11 mouse cellular contexts compared by ENCODE assay signal in genomic region chr19:46525691-46526631, GRCm38 (mm10). TPM values are rescaled to one million over a fixed set of nuclear protein-coding genes. Genes with fewer than 3 reads are reported as not detected.
DNase-seq lines count a peak whose midpoint lies in the region; ATAC-seq lines count a peak whose summit lies in the region.
"Had no signal": no experiment of that assay in that cellular context is flagged by ENCODE, and none has a peak within 500 bp of the region (broad histone marks: within the 10 kb centered on the region; RNA-seq: fewer than 3 reads in every experiment).

No protein-coding gene starts in this region.

- no peaks in the 10 kb centered on the region for H3K9me3 ChIP-seq in midbrain, embryonic 11.5 days (ENCODE audit: control insufficient read depth, low read length)
- H3K9me3 ChIP-seq in midbrain, embryonic 16.5 days (replicated peaks; ENCODE audit: control insufficient read depth, low read length, poor library complexity, severe bottlenecking): no peaks in the 10 kb centered on the region
- no peaks in the 10 kb centered on the region for H3K9me3 ChIP-seq in hindbrain, embryonic 13.5 days
- H3K9me3 ChIP-seq in midbrain, embryonic 13.5 days: no peaks in the 10 kb centered on the region
- H3K9me3 ChIP-seq: limb, embryonic 15.5 days; neural tube, embryonic 12.5 days had no signal

- WGBS in midbrain, embryonic 11.5 days: 48% methylated on average over 10 of the region's 10 CpGs
- 27% methylated on average over 10 of the region's 10 CpGs for WGBS in midbrain, embryonic 16.5 days
- WGBS in hindbrain, embryonic 13.5 days: 33% methylated on average over 10 of the region's 10 CpGs
- 36% methylated on average over 10 of the region's 10 CpGs for WGBS in midbrain, embryonic 13.5 days

- no peak overlapping the region for H3K4me2 ChIP-seq in midbrain, embryonic 11.5 days
- H3K4me2 ChIP-seq in midbrain, embryonic 16.5 days (ENCODE audit: low read length): no peak overlapping the region
- no peak overlapping the region for H3K4me2 ChIP-seq in hindbrain, embryonic 13.5 days
- H3K4me2 ChIP-seq in midbrain, embryonic 13.5 days (replicated peaks): no peak overlapping the region
- H3K4me2 ChIP-seq: limb, embryonic 15.5 days; neural tube, embryonic 12.5 days had no signal

- peaks cover 76% of the 10 kb centered on the region for H3K4me1 ChIP-seq in midbrain, embryonic 11.5 days (ENCODE audit: control insufficient read depth, insufficient read depth, low read length)
- peaks cover 71% of the 10 kb centered on the region for H3K4me1 ChIP-seq in midbrain, embryonic 16.5 days (ENCODE audit: control insufficient read depth, insufficient read depth, low read length)
- H3K4me1 ChIP-seq in hindbrain, embryonic 13.5 days (replicated peaks): peaks cover 86% of the 10 kb centered on the region
- peaks cover 87% of the 10 kb centered on the region for H3K4me1 ChIP-seq in midbrain, embryonic 13.5 days (replicated peaks)

- no peak overlapping the region for H3K4me3 ChIP-seq in midbrain, embryonic 11.5 days (ENCODE audit: low read depth, low read length)
- no peak overlapping the region for H3K4me3 ChIP-seq in midbrain, embryonic 16.5 days (ENCODE audit: low read depth, low read length)
- H3K4me3 ChIP-seq in hindbrain, embryonic 13.5 days: no peak overlapping the region
- no peak overlapping the region for H3K4me3 ChIP-seq in midbrain, embryonic 13.5 days (replicated peaks)
- H3K4me3 ChIP-seq: limb, embryonic 15.5 days; neural tube, embryonic 12.5 days had no signal

- H3K27ac ChIP-seq in midbrain, embryonic 11.5 days (ENCODE audit: low read depth, low read length): peak overlapping the region; percentile 26
- no peak overlapping the region for H3K27ac ChIP-seq in midbrain, embryonic 16.5 days (ENCODE audit: low read length)
- H3K27ac ChIP-seq in hindbrain, embryonic 13.5 days: peak overlapping the region; percentile 36
- peak overlapping the region; percentile 58 for H3K27ac ChIP-seq in midbrain, embryonic 13.5 days
- H3K27ac ChIP-seq: neural tube, embryonic 12.5 days had no signal

- peak overlapping the region; percentile 25; the same call in 1 of the 2 replicates for H3K9ac ChIP-seq in midbrain, embryonic 11.5 days (ENCODE audit: low read length)
- H3K9ac ChIP-seq in midbrain, embryonic 16.5 days (ENCODE audit: low read depth, low read length): no peak overlapping the region
- H3K9ac ChIP-seq in hindbrain, embryonic 13.5 days: peak overlapping the region; percentile 61
- no peak overlapping the region; the same call in 1 of the 2 replicates for H3K9ac ChIP-seq in midbrain, embryonic 13.5 days (replicated peaks)
- H3K9ac ChIP-seq: limb, embryonic 15.5 days had no signal

- no peaks in the 10 kb centered on the region for H3K27me3 ChIP-seq in midbrain, embryonic 11.5 days (ENCODE audit: control insufficient read depth, insufficient read depth, low read length)
- H3K27me3 ChIP-seq in midbrain, embryonic 16.5 days (ENCODE audit: control insufficient read depth, insufficient read depth, low read depth, low read length): no peaks in the 10 kb centered on the region
- no peaks in the 10 kb centered on the region for H3K27me3 ChIP-seq in hindbrain, embryonic 13.5 days
- no peaks in the 10 kb centered on the region for H3K27me3 ChIP-seq in midbrain, embryonic 13.5 days
- H3K27me3 ChIP-seq: limb, embryonic 15.5 days; neural tube, embryonic 12.5 days had no signal

- DNase-seq in cerebellum, postnatal 10 days: peak; percentile 67 to 78
- DNase-seq in cerebellum, postnatal 4 days (ENCODE audit: low spot score in 2 of 2): no peak
- DNase-seq in midbrain, embryonic 11.5 days (ENCODE audit: low spot score, missing footprints): no peak
- DNase-seq in gastrocnemius, postnatal 25 days: no peak
- no peak for DNase-seq in right cerebral cortex, postnatal 14 days

- no peaks in the 10 kb centered on the region for H3K36me3 ChIP-seq in midbrain, embryonic 11.5 days (ENCODE audit: control insufficient read depth, insufficient read depth, low read length)
- no peaks in the 10 kb centered on the region for H3K36me3 ChIP-seq in midbrain, embryonic 16.5 days (ENCODE audit: control insufficient read depth, insufficient read depth, low read length)
- no peaks in the 10 kb centered on the region for H3K36me3 ChIP-seq in hindbrain, embryonic 13.5 days
- no peaks in the 10 kb centered on the region for H3K36me3 ChIP-seq in midbrain, embryonic 13.5 days
- H3K36me3 ChIP-seq: limb, embryonic 15.5 days; neural tube, embryonic 12.5 days had no signal

- ATAC-seq in midbrain, embryonic 11.5 days (ENCODE audit: low FRiP score): no peak
- no peak for ATAC-seq in midbrain, embryonic 16.5 days
- ATAC-seq in hindbrain, embryonic 13.5 days (ENCODE audit: low FRiP score): no peak
- ATAC-seq in midbrain, embryonic 13.5 days: no peak
- ATAC-seq: activated CD4-positive, CD25-positive, alpha-beta regulatory T cell, adult 4 months had no signal

RNA-seq across cellular contexts. Expression of gene Trim8, which starts 24.5 kb away (rescaled TPM):
- 28.6 and 31.7 TPM in 2 replicates for polyA plus RNA-seq in midbrain, embryonic 11.5 days (2014; fragmentation: Nextera tagmentation; extraction: Ambion mirVana)
- 25.9 and 26.8 TPM in 2 replicates for polyA plus RNA-seq in midbrain, embryonic 16.5 days (2015; fragmentation: Nextera tagmentation; extraction: Ambion mirVana)
- polyA plus RNA-seq in hindbrain, embryonic 13.5 days (2015; fragmentation: Nextera tagmentation; extraction: Ambion mirVana): 29.7 and 31.6 TPM in 2 replicates
- 27.7 and 33.0 TPM in 2 replicates for polyA plus RNA-seq in midbrain, embryonic 13.5 days (2015; fragmentation: Nextera tagmentation; extraction: Ambion mirVana)
- total RNA-seq in gastrocnemius, postnatal 25 days (2021): 10 to 100 TPM; 19.1 to 20.6 TPM

RNA-seq across cellular contexts. Expression of gene Arl3, which starts 47.0 kb away (rescaled TPM):
- 155 and 160 TPM in 2 replicates for polyA plus RNA-seq in midbrain, embryonic 11.5 days (2014; fragmentation: Nextera tagmentation; extraction: Ambion mirVana)
- polyA plus RNA-seq in midbrain, embryonic 16.5 days (2015; fragmentation: Nextera tagmentation; extraction: Ambion mirVana): 213 and 226 TPM in 2 replicates
- 212 and 220 TPM in 2 replicates for polyA plus RNA-seq in hindbrain, embryonic 13.5 days (2015; fragmentation: Nextera tagmentation; extraction: Ambion mirVana)
- 226 and 238 TPM in 2 replicates for polyA plus RNA-seq in midbrain, embryonic 13.5 days (2015; fragmentation: Nextera tagmentation; extraction: Ambion mirVana)
- total RNA-seq in gastrocnemius, postnatal 25 days (2021): 10 to 100 TPM; 49.6 to 55.8 TPM

RNA-seq across cellular contexts. Expression of gene Sfxn2, which starts 47.2 kb away (rescaled TPM):
- 12.1 and 12.7 TPM in 2 replicates for polyA plus RNA-seq in midbrain, embryonic 11.5 days (2014; fragmentation: Nextera tagmentation; extraction: Ambion mirVana)
- polyA plus RNA-seq in midbrain, embryonic 16.5 days (2015; fragmentation: Nextera tagmentation; extraction: Ambion mirVana): 9.7 and 12.8 TPM in 2 replicates
- polyA plus RNA-seq in hindbrain, embryonic 13.5 days (2015; fragmentation: Nextera tagmentation; extraction: Ambion mirVana): 10.3 and 12.6 TPM in 2 replicates
- polyA plus RNA-seq in midbrain, embryonic 13.5 days (2015; fragmentation: Nextera tagmentation; extraction: Ambion mirVana): 10.3 and 11.9 TPM in 2 replicates
- 1 to 10 TPM; 2.8 TPM for total RNA-seq in gastrocnemius, postnatal 25 days (2021)

Comparison
In these comparisons a context has a peak if more than half of its experiments do, and no peak if none do; other contexts are left out.
1. DNase-seq: peak in cerebellum, postnatal 10 days (2 of 2); none in cerebellum, postnatal 4 days (0 of 2), midbrain, embryonic 11.5 days (single experiment), gastrocnemius, postnatal 25 days (single experiment) and right cerebral cortex, postnatal 14 days (single experiment).
2. H3K9ac ChIP-seq: peak in midbrain, embryonic 11.5 days (single experiment) and hindbrain, embryonic 13.5 days (single experiment); none in midbrain, embryonic 16.5 days (single experiment) and midbrain, embryonic 13.5 days (single experiment).